Mouse (Mus musculus): Measurements from ENCODE around the gene Fgfr3.

The Fgfr3 gene

GRCm38 (mm10) chr5:33697947-33698512, 23.4 kb upstream of the Fgfr3 start:
- no peak for DNase-seq (ENCODE audit: low read depth, low spot score)

- DNase-seq (ENCODE audit: low read depth, low spot score): no peak
Measured at GRCm38 (mm10) chr5:33698669-33699068, 22.8 kb upstream of the Fgfr3 start.

GRCm38 (mm10) chr5:33700010-33700409, 21.5 kb upstream of the Fgfr3 start:
- no peak for DNase-seq (ENCODE audit: low read depth, low spot score)

- no peak for DNase-seq (ENCODE audit: low read depth, low spot score)
Measured at GRCm38 (mm10) chr5:33701832-33702231, 19.6 kb upstream of the Fgfr3 start.

GRCm38 (mm10) chr5:33703999-33704398, 17.5 kb upstream of the Fgfr3 start:
- DNase-seq (ENCODE audit: low read depth, low spot score): no peak

- DNase-seq (ENCODE audit: low read depth, low spot score): no peak
Measured at GRCm38 (mm10) chr5:33704945-33705611, 16.4 kb upstream of the Fgfr3 start.

GRCm38 (mm10) chr5:33705612-33706349, 15.7 kb upstream of the Fgfr3 start:
- DNase-seq (ENCODE audit: low read depth, low spot score): no peak

GRCm38 (mm10) chr5:33706350-33706629, 15.2 kb upstream of the Fgfr3 start:
- DNase-seq (ENCODE audit: low read depth, low spot score): no peak

GRCm38 (mm10) chr5:33707163-33707562, 14.3 kb upstream of the Fgfr3 start:
- no peak for DNase-seq (ENCODE audit: low read depth, low spot score)

GRCm38 (mm10) chr5:33709037-33709436, 12.4 kb upstream of the Fgfr3 start:
- no peak for DNase-seq (ENCODE audit: low read depth, low spot score)

- DNase-seq (ENCODE audit: low read depth, low spot score): no peak
Measured at GRCm38 (mm10) chr5:33712550-33712949, 8.9 kb upstream of the Fgfr3 start.

- DNase-seq (ENCODE audit: low read depth, low spot score): no peak
Measured at GRCm38 (mm10) chr5:33715182-33715581, 6.3 kb upstream of the Fgfr3 start.

- DNase-seq (ENCODE audit: low read depth, low spot score): no peak
Measured at GRCm38 (mm10) chr5:33716467-33716866, 5.0 kb upstream of the Fgfr3 start.

- DNase-seq (ENCODE audit: low read depth, low spot score): no peak
Measured at GRCm38 (mm10) chr5:33718460-33718859, 3.0 kb upstream of the Fgfr3 start.

- no peak for DNase-seq (ENCODE audit: low read depth, low spot score)
Measured at GRCm38 (mm10) chr5:33720852-33721490, 503 bp upstream of the Fgfr3 start.

GRCm38 (mm10) chr5:33722266-33723018, 968 bp downstream of the Fgfr3 start:
- no peak for DNase-seq (ENCODE audit: low read depth, low spot score)

- DNase-seq (ENCODE audit: low read depth, low spot score): no peak
Measured at GRCm38 (mm10) chr5:33723019-33723640, 1.7 kb downstream of the Fgfr3 start.

GRCm38 (mm10) chr5:33723641-33724465, 2.4 kb downstream of the Fgfr3 start:
- no peak for DNase-seq (ENCODE audit: low read depth, low spot score)

GRCm38 (mm10) chr5:33726081-33726647, 4.7 kb downstream of the Fgfr3 start:
- no peak for DNase-seq (ENCODE audit: low read depth, low spot score)

- DNase-seq (ENCODE audit: low read depth, low spot score): no peak
Measured at GRCm38 (mm10) chr5:33726891-33727290, 5.4 kb downstream of the Fgfr3 start.
